Mouse (Mus musculus): Measurements from ENCODE around the gene Adamts4. TPM values are rescaled to one million over a fixed set of nuclear protein-coding genes. Genes with fewer than 3 reads are reported as not detected.

The Adamts4 gene
- polyA plus RNA-seq (2012; rRNA removed) = 14.4 and 20.1 TPM in 2 replicates

GRCm38 (mm10) chr1:171249913-171250600 is at the start of gene Adamts4:
Gene Adamts4, plus strand, starts transcription at chr1:171250421.
- Histone ChIP-seq H3K4me3 (ENCODE audit: insufficient read depth, low read length) (peak within 1 kb of the TSS; percentile 0; the same call in 1 of the 2 replicates), H3K27ac (ENCODE audit: insufficient read depth, low read length) (peak within 1 kb of the TSS; percentile 91; the same call in 1 of the 2 replicates), H3K4me1 (ENCODE audit: control insufficient read depth, insufficient read depth, low read length) (peaks cover under 1% of the 10 kb centered on the region; the same call in 1 of the 2 replicates)
- TF ChIP-seq POLR2A (IDR thresholded peaks at IDR 0.05; ENCODE audit: extremely low read depth, insufficient read depth, low read length) (peak; percentile 41; the same call in 1 of the 2 replicates), CTCF (IDR thresholded peaks at IDR 0.05; ENCODE audit: extremely low read depth, insufficient read depth, low read length) (no peak)

- Histone ChIP-seq H3K4me1 (ENCODE audit: control insufficient read depth, insufficient read depth, low read length) (no peaks in the 10 kb centered on the region), H3K27ac (ENCODE audit: insufficient read depth, low read length) (no peak overlapping the region), H3K4me3 (ENCODE audit: insufficient read depth, low read length) (no peak overlapping the region)
- no peak for TF ChIP-seq CTCF (IDR thresholded peaks at IDR 0.05; ENCODE audit: extremely low read depth, insufficient read depth, low read length)
- no peak for TF ChIP-seq POLR2A (IDR thresholded peaks at IDR 0.05; ENCODE audit: extremely low read depth, insufficient read depth, low read length)
Observed at GRCm38 (mm10) chr1:171200769-171201168, 49.5 kb upstream of the Adamts4 start.

- Histone ChIP-seq H3K4me1 (ENCODE audit: control insufficient read depth, insufficient read depth, low read length) (no peaks in the 10 kb centered on the region), H3K27ac (ENCODE audit: insufficient read depth, low read length) (no peak overlapping the region), H3K4me3 (ENCODE audit: insufficient read depth, low read length) (no peak overlapping the region)
- TF ChIP-seq CTCF (IDR thresholded peaks at IDR 0.05; ENCODE audit: extremely low read depth, insufficient read depth, low read length) (no peak), POLR2A (IDR thresholded peaks at IDR 0.05; ENCODE audit: extremely low read depth, insufficient read depth, low read length) (no peak)
Observed at GRCm38 (mm10) chr1:171203471-171204248, 46.6 kb upstream of the Adamts4 start.

GRCm38 (mm10) chr1:171204249-171204644 is 46.0 kb upstream of the Adamts4 start:
- Histone ChIP-seq H3K4me3 (ENCODE audit: insufficient read depth, low read length) (no peak overlapping the region), H3K4me1 (ENCODE audit: control insufficient read depth, insufficient read depth, low read length) (no peaks in the 10 kb centered on the region), H3K27ac (ENCODE audit: insufficient read depth, low read length) (no peak overlapping the region)
- TF ChIP-seq CTCF (IDR thresholded peaks at IDR 0.05; ENCODE audit: extremely low read depth, insufficient read depth, low read length) = no peak
- no peak for TF ChIP-seq POLR2A (IDR thresholded peaks at IDR 0.05; ENCODE audit: extremely low read depth, insufficient read depth, low read length)

GRCm38 (mm10) chr1:171205704-171206493 is 44.3 kb upstream of the Adamts4 start:
- no peaks in the 10 kb centered on the region for H3K4me1 ChIP-seq (ENCODE audit: control insufficient read depth, insufficient read depth, low read length)
- no peak overlapping the region for H3K27ac ChIP-seq (ENCODE audit: insufficient read depth, low read length)
- no peak for TF ChIP-seq POLR2A (IDR thresholded peaks at IDR 0.05; ENCODE audit: extremely low read depth, insufficient read depth, low read length)
- TF ChIP-seq CTCF (IDR thresholded peaks at IDR 0.05; ENCODE audit: extremely low read depth, insufficient read depth, low read length) = no peak
- no peak overlapping the region for H3K4me3 ChIP-seq (ENCODE audit: insufficient read depth, low read length)

GRCm38 (mm10) chr1:171209409-171209808 is 40.8 kb upstream of the Adamts4 start:
- H3K27ac ChIP-seq (ENCODE audit: insufficient read depth, low read length) = no peak overlapping the region
- no peak for TF ChIP-seq POLR2A (IDR thresholded peaks at IDR 0.05; ENCODE audit: extremely low read depth, insufficient read depth, low read length)
- TF ChIP-seq CTCF (IDR thresholded peaks at IDR 0.05; ENCODE audit: extremely low read depth, insufficient read depth, low read length) = no peak
- no peaks in the 10 kb centered on the region for H3K4me1 ChIP-seq (ENCODE audit: control insufficient read depth, insufficient read depth, low read length)
- H3K4me3 ChIP-seq (ENCODE audit: insufficient read depth, low read length) = no peak overlapping the region

- no peak overlapping the region for H3K4me3 ChIP-seq (ENCODE audit: insufficient read depth, low read length)
- H3K4me1 ChIP-seq (ENCODE audit: control insufficient read depth, insufficient read depth, low read length) = no peaks in the 10 kb centered on the region
- no peak overlapping the region for H3K27ac ChIP-seq (ENCODE audit: insufficient read depth, low read length)
- TF ChIP-seq POLR2A (IDR thresholded peaks at IDR 0.05; ENCODE audit: extremely low read depth, insufficient read depth, low read length) = no peak
- TF ChIP-seq CTCF (IDR thresholded peaks at IDR 0.05; ENCODE audit: extremely low read depth, insufficient read depth, low read length) = no peak
Observed at GRCm38 (mm10) chr1:171212854-171213253, 37.4 kb upstream of the Adamts4 start.

- no peaks in the 10 kb centered on the region for H3K4me1 ChIP-seq (ENCODE audit: control insufficient read depth, insufficient read depth, low read length)
- H3K4me3 ChIP-seq (ENCODE audit: insufficient read depth, low read length) = no peak within 1 kb of the TSS
- H3K27ac ChIP-seq (ENCODE audit: insufficient read depth, low read length) = no peak within 1 kb of the TSS
- TF ChIP-seq POLR2A (IDR thresholded peaks at IDR 0.05; ENCODE audit: extremely low read depth, insufficient read depth, low read length) = no peak
- TF ChIP-seq CTCF (IDR thresholded peaks at IDR 0.05; ENCODE audit: extremely low read depth, insufficient read depth, low read length) = no peak
Observed at GRCm38 (mm10) chr1:171213801-171214496, 36.3 kb upstream of the Adamts4 start, which contains the start of gene Nr1i3. Gene Nr1i3, plus strand, starts transcription at chr1:171213970.
